8 mouse cellular contexts compared by ENCODE assay signal in the genomic region with DNA sequence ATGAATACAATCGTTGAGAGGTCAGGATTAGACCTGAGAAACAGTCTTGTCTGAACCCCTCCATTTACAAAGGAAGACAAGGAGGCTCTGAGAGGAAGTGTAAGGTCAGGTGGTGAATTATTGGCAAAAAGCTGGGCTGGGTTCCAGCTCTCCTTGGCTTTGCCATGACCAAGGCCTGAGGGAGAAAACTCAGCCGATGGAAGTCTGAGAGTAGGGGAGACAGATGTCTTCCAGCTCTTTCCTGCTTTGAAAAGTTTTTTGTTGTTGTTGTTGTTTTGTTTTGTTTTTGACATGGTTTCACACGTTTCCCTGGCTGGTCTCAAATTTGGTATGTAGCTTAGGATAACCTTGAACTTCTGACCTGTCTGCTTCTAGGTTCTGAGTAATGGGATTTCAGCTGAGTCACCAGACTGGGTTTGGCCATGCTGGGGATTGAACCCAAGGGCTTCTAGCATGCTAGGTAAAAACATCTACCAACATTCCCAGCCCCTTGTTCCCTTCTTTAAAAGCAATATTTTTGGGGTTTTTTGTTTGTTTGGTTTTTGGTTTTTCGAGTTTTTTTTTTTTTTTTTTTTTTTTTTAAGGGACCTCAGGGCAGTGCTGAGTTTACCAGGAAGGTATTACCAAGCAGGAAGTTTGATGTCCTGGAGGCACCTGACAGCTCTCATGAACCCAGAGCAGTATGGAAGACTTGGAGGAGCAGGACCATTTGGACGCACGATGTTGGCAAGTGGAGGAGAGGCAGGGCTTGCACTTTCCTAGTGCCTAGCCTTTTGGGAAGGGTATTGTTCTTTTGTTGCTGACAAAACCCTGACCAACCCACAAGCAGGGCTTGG. TPM values are rescaled to one million over a fixed set of nuclear protein-coding genes. Genes with fewer than 3 reads are reported as not detected.
DNase-seq lines count a peak whose midpoint lies in the region; ATAC-seq and TF ChIP-seq lines count a peak whose summit lies in the region.

No protein-coding gene starts in this region.

- H3K4me2 ChIP-seq in embryonic facial prominence, embryonic 13.5 days = peak overlapping the region; percentile 53
- H3K4me2 ChIP-seq in kidney, embryonic 14.5 days (replicated peaks; ENCODE audit: low read depth, low read length) = peak overlapping the region; percentile 42; the same call in 1 of the 2 replicates
- H3K4me2 ChIP-seq in midbrain, postnatal 0 days (ENCODE audit: low read depth, low read length, poor library complexity, severe bottlenecking) = no peak overlapping the region

- DNase-seq in cerebellum, adult 11-12 months = peak; percentile 48
- DNase-seq in cerebellum, adult 11 months = no peak
- peak; percentile 79 for DNase-seq in 3T3-L1 (ENCODE audit: low read depth, low spot score)
- no peak for DNase-seq in midbrain, postnatal 0 days (ENCODE audit: low spot score)
- DNase-seq in spleen, postnatal 36 days (ENCODE audit: low spot score in 2 of 2) = no peak
- DNase-seq in layer of hippocampus, adult 9-11 months = no peak

- H3K36me3 ChIP-seq in embryonic facial prominence, embryonic 13.5 days = no peaks in the 10 kb centered on the region
- H3K36me3 ChIP-seq in kidney, embryonic 14.5 days (ENCODE audit: control insufficient read depth, insufficient read depth, low read length) = no peaks in the 10 kb centered on the region
- H3K36me3 ChIP-seq in midbrain, postnatal 0 days (ENCODE audit: insufficient read depth, low read length) = no peaks in the 10 kb centered on the region

- no peaks in the 10 kb centered on the region for H3K9me3 ChIP-seq in embryonic facial prominence, embryonic 13.5 days
- H3K9me3 ChIP-seq in kidney, embryonic 14.5 days (ENCODE audit: control insufficient read depth, low read length) = no peaks in the 10 kb centered on the region
- no peaks in the 10 kb centered on the region for H3K9me3 ChIP-seq in midbrain, postnatal 0 days (ENCODE audit: low read length)

- H3K4me1 ChIP-seq in embryonic facial prominence, embryonic 13.5 days = peaks cover 75% of the 10 kb centered on the region
- peaks cover 34% of the 10 kb centered on the region for H3K4me1 ChIP-seq in kidney, embryonic 14.5 days (ENCODE audit: control insufficient read depth, insufficient read depth, low read length)
- peaks cover 26% of the 10 kb centered on the region; the same call in 1 of the 2 replicates for H3K4me1 ChIP-seq in midbrain, postnatal 0 days (ENCODE audit: insufficient read depth, low read length)

- ATAC-seq in embryonic facial prominence, embryonic 13.5 days (ENCODE audit: insufficient number of reproducible peaks, insufficient read depth, low FRiP score, low TSS enrichment, low read depth) = no peak
- no peak for ATAC-seq in kidney, embryonic 14.5 days (ENCODE audit: low FRiP score, low TSS enrichment)
- no peak for ATAC-seq in midbrain, postnatal 0 days (ENCODE audit: low FRiP score)

- no peaks in the 10 kb centered on the region for H3K27me3 ChIP-seq in embryonic facial prominence, embryonic 13.5 days
- H3K27me3 ChIP-seq in kidney, embryonic 14.5 days (ENCODE audit: control insufficient read depth, insufficient read depth, low read length) = no peaks in the 10 kb centered on the region
- no peaks in the 10 kb centered on the region for H3K27me3 ChIP-seq in midbrain, postnatal 0 days (ENCODE audit: insufficient read depth, low read length)

- no peak overlapping the region for H3K4me3 ChIP-seq in embryonic facial prominence, embryonic 13.5 days
- no peak overlapping the region for H3K4me3 ChIP-seq in kidney, embryonic 14.5 days (ENCODE audit: low read length)
- H3K4me3 ChIP-seq in midbrain, postnatal 0 days (ENCODE audit: low read depth, low read length) = no peak overlapping the region

- no peak for TF ChIP-seq CTCF in midbrain, postnatal 0 days (IDR thresholded peaks at IDR 0.05)

- H3K9ac ChIP-seq in embryonic facial prominence, embryonic 13.5 days = no peak overlapping the region
- peak overlapping the region; percentile 31; the same call in 1 of the 2 replicates for H3K9ac ChIP-seq in kidney, embryonic 14.5 days (ENCODE audit: low read depth, low read length)
- H3K9ac ChIP-seq in midbrain, postnatal 0 days (replicated peaks; ENCODE audit: low read length, poor library complexity, severe bottlenecking) = no peak overlapping the region

- WGBS in embryonic facial prominence, embryonic 13.5 days = 45% methylated on average over 6 of the region's 6 CpGs
- WGBS in kidney, embryonic 14.5 days = 53% methylated on average over 6 of the region's 6 CpGs
- WGBS in midbrain, postnatal 0 days = 30% methylated on average over 6 of the region's 6 CpGs

- H3K27ac ChIP-seq in embryonic facial prominence, embryonic 13.5 days = peak overlapping the region; percentile 99
- peak overlapping the region; percentile 98 for H3K27ac ChIP-seq in kidney, embryonic 14.5 days (ENCODE audit: low read depth, low read length)
- peak overlapping the region; percentile 98 for H3K27ac ChIP-seq in midbrain, postnatal 0 days (ENCODE audit: low read depth, low read length)

RNA-seq across cellular contexts. Expression of a gene that starts 58.8 kb away (rescaled TPM):
- polyA plus RNA-seq in embryonic facial prominence, embryonic 13.5 days (2015; fragmentation: Nextera tagmentation; extraction: Ambion mirVana) = 36.5 and 37.7 TPM in 2 replicates
- polyA plus RNA-seq in kidney, embryonic 14.5 days (2014; fragmentation: Nextera tagmentation; extraction: Ambion mirVana) = 25.8 and 34.8 TPM in 2 replicates
- 171 and 191 TPM in 2 replicates for total RNA-seq in midbrain, postnatal 0 days (2014; rRNA removed)
- 74.2 and 86.2 TPM in 2 replicates for polyA plus RNA-seq in midbrain, postnatal 0 days (2015; fragmentation: Nextera tagmentation; extraction: Ambion mirVana)

Comparison
In these comparisons a context has a peak if more than half of its experiments do, and no peak if none do; other contexts are left out.
1. DNase-seq: peak in cerebellum, adult 11-12 months (single experiment) and 3T3-L1 (single experiment); none in cerebellum, adult 11 months (single experiment), midbrain, postnatal 0 days (single experiment), spleen, postnatal 36 days (0 of 2) and layer of hippocampus, adult 9-11 months (single experiment).
2. Peak in every context shown above with its lines, with median percentiles within 50 percentile points of each other: H3K27ac ChIP-seq.